Comparison of ENCODE assay signal across 8 mouse cellular contexts in the genomic region with DNA sequence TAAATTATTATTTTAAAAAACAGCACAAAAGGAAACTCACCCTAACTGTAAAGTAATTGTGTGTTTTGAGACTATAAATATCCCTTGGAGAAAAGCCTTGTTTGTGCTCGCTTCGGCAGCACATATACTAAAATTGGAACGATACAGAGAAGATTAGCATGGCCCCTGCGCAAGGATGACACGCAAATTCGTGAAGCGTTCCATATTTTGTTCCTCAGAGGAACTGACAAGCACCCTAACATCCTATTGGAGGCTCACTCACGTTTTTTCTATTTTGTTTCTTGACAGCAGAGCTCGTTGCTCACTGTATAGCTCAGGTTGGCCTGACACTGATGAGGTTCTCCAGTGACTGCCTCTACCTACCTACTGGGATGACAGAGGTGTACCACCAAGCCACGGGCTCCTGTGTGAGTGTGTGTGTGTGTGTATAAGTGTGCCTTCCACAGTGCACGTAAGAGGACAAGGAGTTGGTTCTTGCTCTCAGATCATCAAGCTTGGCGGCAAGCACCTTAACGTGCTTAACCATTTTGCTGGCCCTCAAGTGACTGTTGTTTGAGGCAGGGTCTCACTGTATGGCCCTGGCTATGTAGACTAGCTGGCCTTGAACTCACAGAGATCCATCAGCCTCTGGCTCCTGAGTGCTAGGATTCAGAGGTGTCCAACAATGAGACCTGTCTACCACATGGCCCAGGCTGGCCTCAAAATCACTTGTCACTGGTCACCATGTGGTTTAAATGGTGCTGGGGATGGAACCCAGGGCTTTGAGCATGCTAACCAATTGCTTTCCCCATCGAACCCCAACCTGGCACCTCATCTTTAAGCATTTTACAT. TPM values are rescaled to one million over a fixed set of nuclear protein-coding genes. Genes with fewer than 3 reads are reported as not detected.
DNase-seq lines count a peak whose midpoint lies in the region; ATAC-seq and TF ChIP-seq lines count a peak whose summit lies in the region.

No protein-coding gene starts in this region.

- H3K4me3 ChIP-seq in thymus, adult 2 months (ENCODE audit: control insufficient read depth, insufficient read depth, low read length) = no peak overlapping the region
- peak overlapping the region; percentile 71 for H3K4me3 ChIP-seq in heart, embryonic 13.5 days
- H3K4me3 ChIP-seq in midbrain, embryonic 10.5 days = peak overlapping the region; percentile 83

- H3K36me3 ChIP-seq in thymus, adult 2 months (ENCODE audit: control insufficient read depth, insufficient read depth, low read length) = no peaks in the 10 kb centered on the region
- peaks cover 62% of the 10 kb centered on the region for H3K36me3 ChIP-seq in heart, embryonic 13.5 days
- peaks cover 62% of the 10 kb centered on the region for H3K36me3 ChIP-seq in midbrain, embryonic 10.5 days

- H3K27me3 ChIP-seq in thymus, adult 2 months (ENCODE audit: control insufficient read depth, insufficient read depth, low read length) = no peaks in the 10 kb centered on the region
- H3K27me3 ChIP-seq in heart, embryonic 13.5 days (replicated peaks) = no peaks in the 10 kb centered on the region
- H3K27me3 ChIP-seq in midbrain, embryonic 10.5 days (ENCODE audit: low read depth, poor library complexity, severe bottlenecking) = peaks cover 14% of the 10 kb centered on the region

- no peak for TF ChIP-seq CTCF in thymus, adult 2 months (IDR thresholded peaks at IDR 0.05; ENCODE audit: borderline replicate concordance, control insufficient read depth, extremely low read depth, insufficient read depth, low read length, poor library complexity)

- no peak for ATAC-seq in heart, embryonic 13.5 days (ENCODE audit: extremely low read depth, insufficient number of reproducible peaks, low FRiP score, low TSS enrichment)

- H3K27ac ChIP-seq in thymus, adult 2 months (ENCODE audit: control insufficient read depth, insufficient read depth, low read length) = peak overlapping the region; percentile 32
- peak overlapping the region; percentile 51 for H3K27ac ChIP-seq in heart, embryonic 13.5 days (replicated peaks)
- H3K27ac ChIP-seq in midbrain, embryonic 10.5 days (replicated peaks) = peak overlapping the region; percentile 100

- H3K9ac ChIP-seq in heart, embryonic 13.5 days = peak overlapping the region; percentile 57

- WGBS in thymus, adult 2 months = 24% methylated on average over 14 of the region's 14 CpGs
- WGBS in heart, embryonic 13.5 days = 24% methylated on average over 14 of the region's 14 CpGs
- 25% methylated on average over 14 of the region's 14 CpGs for WGBS in midbrain, embryonic 10.5 days

- H3K4me2 ChIP-seq in heart, embryonic 13.5 days = peak overlapping the region; percentile 68

- DNase-seq in adrenal gland, postnatal 10 days = peak; percentile 29
- DNase-seq in adrenal gland, adult 8-10 months = no peak
- DNase-seq in thymus, adult 2 months = peak; percentile 31
- DNase-seq in thymus, adult 18-20 months = no peak
- DNase-seq in layer of hippocampus, adult 8-10 months (ENCODE audit: low spot score in 2 of 2) = peak; percentile 69
- DNase-seq in midbrain, embryonic 10.5 days (ENCODE audit: low spot score) = peak; percentile 57
- DNase-seq in urinary bladder, postnatal 10 days (ENCODE audit: low spot score) = no peak

- no peaks in the 10 kb centered on the region for H3K9me3 ChIP-seq in heart, embryonic 13.5 days
- H3K9me3 ChIP-seq in midbrain, embryonic 10.5 days (replicated peaks) = no peaks in the 10 kb centered on the region

- H3K4me1 ChIP-seq in thymus, adult 2 months (replicated peaks; ENCODE audit: control insufficient read depth, insufficient read depth, low read length) = peaks cover 11% of the 10 kb centered on the region
- peaks cover 22% of the 10 kb centered on the region for H3K4me1 ChIP-seq in heart, embryonic 13.5 days
- H3K4me1 ChIP-seq in midbrain, embryonic 10.5 days = peaks cover 31% of the 10 kb centered on the region

- no peak for TF ChIP-seq POLR2A in thymus, adult 2 months (IDR thresholded peaks at IDR 0.05; ENCODE audit: control insufficient read depth, extremely low read depth, insufficient read depth, low read length, poor library complexity)

RNA-seq across cellular contexts. Expression of a gene that starts 0.6 kb away (rescaled TPM):
- total RNA-seq in adrenal gland, postnatal 10 days (2021) = 10 to 100 TPM; 48.1 to 50.8 TPM
- 10 to 100 TPM; 50.9 to 60.7 (median 57.8) TPM for total RNA-seq in adrenal gland, adult 8-10 months (2022)
- 103 and 121 TPM in 2 replicates for polyA plus RNA-seq in thymus, adult 2 months (2012; rRNA removed)
- 41.8 and 42.1 TPM in 2 replicates for polyA plus RNA-seq in heart, embryonic 13.5 days (2015; fragmentation: Nextera tagmentation; extraction: Ambion mirVana)
- total RNA-seq in layer of hippocampus, adult 8-10 months (2022) = 10 to 100 TPM; 50.4 to 61.2 (median 57.1) TPM
- 69.8 and 70.8 TPM in 2 replicates for polyA plus RNA-seq in midbrain, embryonic 10.5 days (2016; fragmentation: Nextera tagmentation; extraction: Ambion mirVana)

RNA-seq across cellular contexts. Expression of a gene that starts 1.3 kb away (rescaled TPM):
- total RNA-seq in adrenal gland, postnatal 10 days (2021) = not detected
- not detected for total RNA-seq in adrenal gland, adult 8-10 months (2022)
- polyA plus RNA-seq in thymus, adult 2 months (2012; rRNA removed) = not detected in 2 replicates
- polyA plus RNA-seq in heart, embryonic 13.5 days (2015; fragmentation: Nextera tagmentation; extraction: Ambion mirVana) = 1.7 TPM in 1 of 2 replicates, not detected in the other
- not detected for total RNA-seq in layer of hippocampus, adult 8-10 months (2022)
- 2.0 and 5.5 TPM in 2 replicates for polyA plus RNA-seq in midbrain, embryonic 10.5 days (2016; fragmentation: Nextera tagmentation; extraction: Ambion mirVana)

RNA-seq across cellular contexts. Expression of a gene that starts 7.5 kb away (rescaled TPM):
- total RNA-seq in adrenal gland, postnatal 10 days (2021) = 1 to 10 TPM in 1 of 2 experiments, under 1 TPM in 1; 0.69 to 1.8 TPM
- total RNA-seq in adrenal gland, adult 8-10 months (2022) = 1 to 10 TPM; 1.1 to 5.6 (median 4.0) TPM
- 5.8 and 7.5 TPM in 2 replicates for polyA plus RNA-seq in thymus, adult 2 months (2012; rRNA removed)
- 0.60 and 0.67 TPM in 2 replicates for polyA plus RNA-seq in heart, embryonic 13.5 days (2015; fragmentation: Nextera tagmentation; extraction: Ambion mirVana)
- 1 to 10 TPM; 6.3 to 8.3 (median 7.6) TPM for total RNA-seq in layer of hippocampus, adult 8-10 months (2022)
- 1.0 and 1.2 TPM in 2 replicates for polyA plus RNA-seq in midbrain, embryonic 10.5 days (2016; fragmentation: Nextera tagmentation; extraction: Ambion mirVana)

RNA-seq across cellular contexts. Expression of a gene that starts 11.7 kb away (rescaled TPM):
- 10 to 100 TPM; 78.9 to 93.6 TPM for total RNA-seq in adrenal gland, postnatal 10 days (2021)
- 100 to 1,000 TPM in 3 of 4 experiments, 10 to 100 TPM in 1; 99.4 to 132 (median 112) TPM for total RNA-seq in adrenal gland, adult 8-10 months (2022)
- polyA plus RNA-seq in thymus, adult 2 months (2012; rRNA removed) = 279 and 303 TPM in 2 replicates
- 95.6 and 100 TPM in 2 replicates for polyA plus RNA-seq in heart, embryonic 13.5 days (2015; fragmentation: Nextera tagmentation; extraction: Ambion mirVana)
- total RNA-seq in layer of hippocampus, adult 8-10 months (2022) = 100 to 1,000 TPM; 340 to 392 (median 347) TPM
- 126 and 154 TPM in 2 replicates for polyA plus RNA-seq in midbrain, embryonic 10.5 days (2016; fragmentation: Nextera tagmentation; extraction: Ambion mirVana)

RNA-seq across cellular contexts. Expression of a gene that starts 17.5 kb away (rescaled TPM):
- 1 to 10 TPM; 6.3 to 8.1 TPM for total RNA-seq in adrenal gland, postnatal 10 days (2021)
- total RNA-seq in adrenal gland, adult 8-10 months (2022) = 1 to 10 TPM; 5.3 to 9.8 (median 7.5) TPM
- polyA plus RNA-seq in thymus, adult 2 months (2012; rRNA removed) = 12.5 and 13.5 TPM in 2 replicates
- polyA plus RNA-seq in heart, embryonic 13.5 days (2015; fragmentation: Nextera tagmentation; extraction: Ambion mirVana) = 3.4 and 4.2 TPM in 2 replicates
- 10 to 100 TPM in 1 of 4 experiments, 1 to 10 TPM in 3; 6.6 to 11.8 (median 7.5) TPM for total RNA-seq in layer of hippocampus, adult 8-10 months (2022)
- polyA plus RNA-seq in midbrain, embryonic 10.5 days (2016; fragmentation: Nextera tagmentation; extraction: Ambion mirVana) = 12.5 and 13.4 TPM in 2 replicates

Comparison
In these comparisons a context has a peak if more than half of its experiments do, and no peak if none do; other contexts are left out.
1. DNase-seq: peak in adrenal gland, postnatal 10 days (single experiment), thymus, adult 2 months (single experiment), layer of hippocampus, adult 8-10 months (2 of 2) and midbrain, embryonic 10.5 days (single experiment); none in adrenal gland, adult 8-10 months (single experiment), thymus, adult 18-20 months (0 of 2) and urinary bladder, postnatal 10 days (single experiment).
2. H3K27ac ChIP-seq: peak in every context shown above with its lines; median percentile 100 in midbrain, embryonic 10.5 days; 51 in heart, embryonic 13.5 days; 32 in thymus, adult 2 months.